Mouse (Mus musculus): ENCODE measurements around the gene Rita1. TPM values are rescaled to one million over a fixed set of nuclear protein-coding genes. Genes with fewer than 3 reads are reported as not detected.

Rita1 gene
- polyA plus RNA-seq, 1 experiment from 2014 or later, result 6.1 TPM

DNA sequence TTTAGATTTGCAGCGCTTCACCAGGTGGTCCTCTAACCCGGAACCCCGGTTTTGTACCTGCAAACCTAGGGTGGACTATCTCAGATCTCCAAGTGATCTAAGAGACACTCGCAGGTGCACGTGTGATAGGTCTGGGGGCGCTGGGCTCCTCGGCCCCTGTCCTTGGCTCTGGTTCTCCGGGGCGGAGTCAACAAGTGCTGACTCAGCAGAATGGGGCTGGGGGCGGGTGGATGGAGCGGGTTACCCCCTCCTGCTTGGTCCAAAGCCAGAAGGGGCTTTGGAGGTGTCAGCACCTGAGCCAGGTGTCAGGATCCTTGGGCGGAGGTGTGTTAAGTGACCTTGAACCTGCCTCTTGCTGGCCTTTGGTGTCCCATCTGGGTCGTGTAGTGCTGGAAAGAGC, 37.5 kb upstream of the Rita1 start:
- 28% methylated on average over 13 of the region's 13 CpGs for WGBS
- Histone ChIP-seq H3K27me3 (replicated peaks; ENCODE audit: control insufficient read depth, insufficient read depth, low read length) (peaks cover 16% of the 10 kb centered on the region), H3K9ac (ENCODE audit: low read depth, low read length) (no peak overlapping the region), H3K27ac (ENCODE audit: low read depth, low read length) (no peak overlapping the region), H3K4me1 (replicated peaks; ENCODE audit: control insufficient read depth, insufficient read depth, low read length) (0 out of 2 replicates have a peak, but pooled peaks cover 2% of the 10 kb centered on the region), H3K4me2 (replicated peaks; ENCODE audit: low read depth) (peak overlapping the region; percentile 68), H3K4me3 (ENCODE audit: low read depth, low read length) (peak overlapping the region; percentile 33), H3K9me3 (ENCODE audit: control insufficient read depth) (no peaks in the 10 kb centered on the region), H3K36me3 (ENCODE audit: control insufficient read depth, insufficient read depth) (no peaks in the 10 kb centered on the region)
- TF ChIP-seq CTCF (IDR thresholded peaks at IDR 0.05; ENCODE audit: low read depth), result no peak
- no peak for ATAC-seq

DNA sequence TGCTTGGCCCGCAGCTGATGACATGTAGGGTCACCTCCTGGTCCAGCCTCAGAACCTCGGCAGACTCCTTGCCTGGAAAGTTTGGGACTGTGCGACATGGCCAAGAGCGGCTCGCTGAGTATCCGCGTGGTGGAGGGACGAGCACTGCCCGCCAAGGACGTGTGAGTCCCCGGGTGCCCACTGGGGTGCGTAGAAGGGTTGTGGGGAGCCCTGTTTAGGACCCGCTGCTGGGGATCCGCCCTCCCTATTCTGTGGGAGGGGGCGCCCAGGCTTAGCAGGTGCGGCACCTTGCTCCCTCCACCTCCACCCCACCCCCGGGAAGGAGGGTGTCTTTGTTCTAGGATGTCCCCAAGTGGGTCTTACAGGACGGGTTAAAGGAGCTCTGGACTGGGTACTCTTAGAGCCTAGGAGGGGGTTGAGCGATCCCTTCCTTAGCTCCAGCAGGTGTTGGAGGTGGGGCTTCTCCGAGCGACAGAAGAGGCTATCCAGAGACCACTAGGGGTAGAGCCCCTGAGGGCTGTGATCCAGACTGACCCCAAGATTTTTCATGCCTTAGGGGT, 37.1 kb upstream of the Rita1 start:
- peak; percentile 12; the same call in 1 of the 2 replicates for ATAC-seq
- 0 out of 2 replicates have a peak, but pooled peaks have one; percentile 20 for TF ChIP-seq CTCF (IDR thresholded peaks at IDR 0.05; ENCODE audit: low read depth)
- Histone ChIP-seq H3K4me2 (replicated peaks; ENCODE audit: low read depth) (peak overlapping the region; percentile 68), H3K9me3 (ENCODE audit: control insufficient read depth) (no peaks in the 10 kb centered on the region), H3K36me3 (ENCODE audit: control insufficient read depth, insufficient read depth) (no peaks in the 10 kb centered on the region), H3K9ac (ENCODE audit: low read depth, low read length) (no peak overlapping the region; the same call in 1 of the 2 replicates), H3K27ac (ENCODE audit: low read depth, low read length) (no peak overlapping the region), H3K27me3 (replicated peaks; ENCODE audit: control insufficient read depth, insufficient read depth, low read length) (peaks cover 16% of the 10 kb centered on the region), H3K4me3 (ENCODE audit: low read depth, low read length) (peak overlapping the region; percentile 33), H3K4me1 (replicated peaks; ENCODE audit: control insufficient read depth, insufficient read depth, low read length) (0 out of 2 replicates have a peak, but pooled peaks cover 2% of the 10 kb centered on the region)
- WGBS, result 2% methylated on average over 21 of the region's 21 CpGs

DNA sequence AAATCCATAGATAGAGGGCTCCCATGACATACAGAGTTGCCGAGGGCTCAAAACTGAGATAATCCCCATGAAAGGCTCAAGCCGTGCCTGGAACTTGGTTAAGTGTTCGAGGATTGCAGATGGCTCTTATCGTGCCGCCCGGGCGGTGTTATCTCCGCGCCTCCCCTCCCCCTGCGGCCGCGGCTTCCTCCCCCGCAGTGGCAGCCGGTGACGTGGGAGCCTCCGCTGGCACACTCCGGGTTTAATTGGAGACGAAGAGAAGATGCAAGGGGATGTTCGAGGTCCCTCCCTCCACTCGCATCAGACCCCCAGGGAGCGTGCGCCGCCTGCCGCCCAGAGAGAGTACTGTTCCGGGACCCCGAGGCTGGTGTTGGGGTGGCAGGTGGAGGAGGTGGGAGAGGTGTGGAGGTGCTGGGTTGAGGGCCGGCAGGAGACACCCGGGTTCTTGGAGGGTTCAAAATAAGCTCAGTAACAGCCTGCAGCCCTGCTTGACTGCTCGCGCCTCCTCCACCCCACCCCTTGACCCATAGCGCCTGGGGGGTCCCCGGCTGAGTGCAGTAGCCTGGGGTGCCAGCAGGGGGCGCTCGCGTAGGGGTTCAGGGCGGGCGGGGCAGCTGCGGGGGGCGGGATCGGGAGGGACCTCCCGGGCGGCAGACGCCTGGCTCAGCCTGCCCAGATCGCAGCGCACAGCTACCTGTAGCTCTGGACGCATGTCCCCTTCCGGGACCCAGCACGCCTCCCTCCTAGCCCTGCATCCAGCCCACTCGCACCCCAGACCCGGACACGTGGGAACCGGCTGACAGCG, 36.4 kb upstream of the Rita1 start, which contains the start of gene Rasal1:
Rasal1 (plus strand) TSS at position 244 of the 805 bp plus-strand sequence.
- 1% methylated on average over 52 of the region's 53 CpGs for WGBS
- H3K9ac ChIP-seq (ENCODE audit: low read depth, low read length), result no peak within 1 kb of the TSS; the same call in 1 of the 2 replicates
- 0 out of 2 replicates have a peak, but pooled peaks cover 2% of the 10 kb centered on the region for H3K4me1 ChIP-seq (replicated peaks; ENCODE audit: control insufficient read depth, insufficient read depth, low read length)
- H3K27ac ChIP-seq (ENCODE audit: low read depth, low read length), result no peak within 1 kb of the TSS
- ATAC-seq, result peak; percentile 57
- no peaks in the 10 kb centered on the region for H3K9me3 ChIP-seq (ENCODE audit: control insufficient read depth)
- peak within 1 kb of the TSS; percentile 33 for H3K4me3 ChIP-seq (ENCODE audit: low read depth, low read length)
- H3K27me3 ChIP-seq (replicated peaks; ENCODE audit: control insufficient read depth, insufficient read depth, low read length), result peaks cover 16% of the 10 kb centered on the region
- H3K36me3 ChIP-seq (ENCODE audit: control insufficient read depth, insufficient read depth), result no peaks in the 10 kb centered on the region
- H3K4me2 ChIP-seq (replicated peaks; ENCODE audit: low read depth), result peak within 1 kb of the TSS; percentile 68
- TF ChIP-seq CTCF (IDR thresholded peaks at IDR 0.05; ENCODE audit: low read depth), result peak; percentile 61

DNA sequence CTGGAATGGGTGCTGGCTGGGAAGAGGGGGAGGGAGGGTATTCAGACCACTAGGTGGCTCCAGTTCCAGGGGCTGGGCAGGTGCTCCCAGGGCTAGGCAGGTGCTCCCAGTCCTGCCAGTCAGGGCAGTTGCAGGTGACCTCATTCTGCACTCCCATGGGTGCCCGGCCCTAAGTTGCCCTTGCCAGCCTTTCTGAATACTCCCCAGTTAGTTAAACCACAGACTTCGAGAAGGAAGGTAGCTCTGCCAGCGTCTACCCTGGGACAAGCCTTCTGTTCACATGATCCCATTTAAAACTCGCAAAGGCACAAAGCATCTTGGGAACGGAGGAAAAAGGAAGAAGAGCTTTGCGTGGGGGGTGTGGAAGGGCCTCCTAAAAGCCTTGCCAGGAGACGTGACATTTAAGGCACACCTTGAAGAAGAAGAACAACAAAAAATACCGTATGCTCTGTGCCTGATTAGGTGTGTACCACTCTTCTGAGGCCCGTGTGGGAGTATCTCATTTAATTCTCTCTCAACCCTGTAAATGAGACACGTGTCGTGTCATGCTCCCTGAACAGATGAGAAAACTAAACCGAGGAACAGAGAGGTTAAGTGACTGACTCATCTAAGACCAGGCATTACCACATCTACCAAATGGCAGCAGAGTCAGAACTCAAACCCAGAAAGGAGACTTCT, 35.6 kb upstream of the Rita1 start:
- H3K27ac ChIP-seq (ENCODE audit: low read depth, low read length), result no peak overlapping the region
- no peak for ATAC-seq
- no peaks in the 10 kb centered on the region for H3K9me3 ChIP-seq (ENCODE audit: control insufficient read depth)
- H3K4me3 ChIP-seq (ENCODE audit: low read depth, low read length), result peak overlapping the region; percentile 33; the same call in 1 of the 2 replicates
- TF ChIP-seq CTCF (IDR thresholded peaks at IDR 0.05; ENCODE audit: low read depth), result peak; percentile 25; the same call in 1 of the 2 replicates
- H3K27me3 ChIP-seq (replicated peaks; ENCODE audit: control insufficient read depth, insufficient read depth, low read length), result peaks cover 20% of the 10 kb centered on the region
- peak overlapping the region; percentile 68; the same call in 1 of the 2 replicates for H3K4me2 ChIP-seq (replicated peaks; ENCODE audit: low read depth)
- no peaks in the 10 kb centered on the region for H3K36me3 ChIP-seq (ENCODE audit: control insufficient read depth, insufficient read depth)
- 0 out of 2 replicates have a peak, but pooled peaks cover 2% of the 10 kb centered on the region for H3K4me1 ChIP-seq (replicated peaks; ENCODE audit: control insufficient read depth, insufficient read depth, low read length)
- H3K9ac ChIP-seq (ENCODE audit: low read depth, low read length), result no peak overlapping the region
- 33% methylated on average over 12 of the region's 12 CpGs for WGBS

DNA sequence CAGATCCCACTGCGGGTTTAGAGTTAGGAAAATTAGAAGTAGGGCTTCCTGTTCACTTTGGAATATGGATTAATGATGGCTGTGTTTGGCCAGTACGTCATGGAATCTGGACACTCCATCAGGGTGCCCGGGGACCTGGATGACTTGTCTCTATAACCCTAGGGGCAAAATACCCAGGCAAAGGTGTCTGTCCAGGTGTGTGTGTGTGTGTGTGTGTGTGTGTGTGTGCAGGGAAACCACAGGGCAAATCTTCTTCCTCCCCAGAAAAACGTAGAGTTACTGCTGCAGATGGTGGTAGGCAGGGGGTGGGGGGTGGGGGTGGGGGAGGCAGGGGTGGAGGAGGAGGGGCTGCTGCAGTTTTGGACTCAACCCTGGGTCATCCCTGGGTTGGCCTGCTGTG, 35.0 kb upstream of the Rita1 start:
- no peak for TF ChIP-seq CTCF (IDR thresholded peaks at IDR 0.05; ENCODE audit: low read depth)

DNA sequence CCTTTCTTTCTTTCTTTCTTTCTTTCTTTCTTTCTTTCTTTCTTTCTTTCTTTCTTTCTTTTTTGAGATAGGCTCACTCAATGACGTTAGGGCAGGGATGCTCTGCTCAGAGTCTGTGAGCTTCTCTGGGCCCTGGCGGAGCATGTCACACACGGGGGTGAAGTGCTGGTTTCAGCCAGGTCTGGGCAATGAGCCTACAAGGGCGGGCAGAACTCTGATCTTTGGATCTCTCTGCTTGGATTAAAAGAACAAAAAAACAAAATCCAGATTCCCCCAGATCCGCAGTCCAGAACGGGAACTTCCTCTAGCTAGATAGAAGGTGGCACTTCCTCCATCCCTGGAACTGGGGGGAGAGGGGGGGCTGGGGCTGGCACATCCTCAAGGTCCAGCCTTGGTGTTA, 33.5 kb upstream of the Rita1 start:
- no peaks in the 10 kb centered on the region for H3K36me3 ChIP-seq (ENCODE audit: control insufficient read depth, insufficient read depth)
- H3K27ac ChIP-seq (ENCODE audit: low read depth, low read length), result no peak overlapping the region
- peaks cover 20% of the 10 kb centered on the region for H3K27me3 ChIP-seq (replicated peaks; ENCODE audit: control insufficient read depth, insufficient read depth, low read length)
- no peak for TF ChIP-seq CTCF (IDR thresholded peaks at IDR 0.05; ENCODE audit: low read depth)
- no peak overlapping the region for H3K4me2 ChIP-seq (replicated peaks; ENCODE audit: low read depth)
- 0 out of 2 replicates have a peak, but pooled peaks cover 2% of the 10 kb centered on the region for H3K4me1 ChIP-seq (replicated peaks; ENCODE audit: control insufficient read depth, insufficient read depth, low read length)
- H3K4me3 ChIP-seq (ENCODE audit: low read depth, low read length), result no peak overlapping the region
- H3K9ac ChIP-seq (ENCODE audit: low read depth, low read length), result no peak overlapping the region
- H3K9me3 ChIP-seq (ENCODE audit: control insufficient read depth), result no peaks in the 10 kb centered on the region
- ATAC-seq, result no peak
- WGBS, result 54% methylated on average over 6 of the region's 6 CpGs

More for the DNA sequence above, 35.0 kb upstream of the Rita1 start:
- Histone ChIP-seq H3K27ac (ENCODE audit: low read depth, low read length) (no peak overlapping the region), H3K36me3 (ENCODE audit: control insufficient read depth, insufficient read depth) (no peaks in the 10 kb centered on the region), H3K9ac (ENCODE audit: low read depth, low read length) (no peak overlapping the region), H3K4me1 (replicated peaks; ENCODE audit: control insufficient read depth, insufficient read depth, low read length) (0 out of 2 replicates have a peak, but pooled peaks cover 2% of the 10 kb centered on the region), H3K4me2 (replicated peaks; ENCODE audit: low read depth) (no peak overlapping the region), H3K4me3 (ENCODE audit: low read depth, low read length) (no peak overlapping the region), H3K27me3 (replicated peaks; ENCODE audit: control insufficient read depth, insufficient read depth, low read length) (peaks cover 20% of the 10 kb centered on the region), H3K9me3 (ENCODE audit: control insufficient read depth) (no peaks in the 10 kb centered on the region)
- ATAC-seq, result no peak
- WGBS, result 65% methylated on average over 4 of the region's 4 CpGs
